Mouse (Mus musculus) G1E (cell line): Measurements from ENCODE around the gene Med25. TPM values are rescaled to one million over a fixed set of nuclear protein-coding genes. Genes with fewer than 3 reads are reported as not detected.

Experiments
- ATAC-seq: 2 replicates; pipeline ENCODE4 v1.8.0; 2016; ENCODE audit warnings: mild to moderate bottlenecking; ENCODE audit not compliant: insufficient number of reproducible peaks, poor library complexity, low FRiP score, severe bottlenecking; ENCODE audit errors: extremely low read depth
- DNase-seq: peaks from one replicate; pipeline ENCODE4 v3.0.0; 2012; ENCODE audit warnings: low spot score
- H3K27me3 ChIP-seq: 2 replicates; pipeline ENCODE4 v1.6.1; 2012; ENCODE audit warnings: mild to moderate bottlenecking, low read length, inconsistent platforms; ENCODE audit not compliant: insufficient read depth
- H3K36me3 ChIP-seq: replicated peaks from 2 replicates; pipeline ENCODE3; 2012; ENCODE audit warnings: mild to moderate bottlenecking, inconsistent platforms
- H3K4me1 ChIP-seq: 2 replicates; pipeline ENCODE4 v1.6.1; 2012; ENCODE audit warnings: low read depth, low read length, inconsistent platforms, mixed read lengths; ENCODE audit not compliant: insufficient read depth
- H3K4me3 ChIP-seq: 2 replicates; pipeline ENCODE4 v1.5.1; 2012; ENCODE audit warnings: low read depth, mild to moderate bottlenecking, inconsistent platforms, low read length, moderate library complexity, mixed read lengths
- H3K9me3 ChIP-seq: replicated peaks from 2 replicates; pipeline ENCODE4 v1.6.1; 2012; ENCODE audit warnings: inconsistent platforms
- CTCF ChIP-seq: IDR thresholded peaks from 2 replicates; pipeline ENCODE4 v1.5.1; 2012; ENCODE audit warnings: low read depth, low read length, inconsistent platforms, mixed read lengths
- GATA1 ChIP-seq: IDR thresholded peaks from 2 replicates; pipeline ENCODE4 v1.6.1; 2012; ENCODE audit warnings: borderline replicate concordance, low read length, inconsistent platforms, mixed read lengths
- GATA2 ChIP-seq: IDR thresholded peaks from 2 replicates; pipeline ENCODE4 v1.6.1; 2012; ENCODE audit warnings: low read depth, low read length, inconsistent platforms, borderline replicate concordance
- POLR2AphosphoS5 ChIP-seq: IDR thresholded peaks from 2 replicates; pipeline ENCODE4 v1.6.1; 2012; ENCODE audit warnings: low read depth, low read length, inconsistent platforms; ENCODE audit not compliant: insufficient replicate concordance
- TAL1 ChIP-seq: conservative IDR thresholded peaks from 2 replicates; pipeline ENCODE4 v1.6.1; 2012; ENCODE audit warnings: low read depth, low read length, inconsistent platforms, mixed read lengths
- polyA plus RNA-seq: library from polyadenylated mRNA; stranded (reverse); fragments of >175 nt; gene quantifications from 2 replicates; pipeline ENCODE4 v1.2.3, GENCODE M21; 2012
- total RNA-seq, 2 experiments: library from RNA; stranded (forward) in 1 of 2; stranded (reverse) in 1 of 2; fragments of 200-1000 nt in 1 of 2; fragments of >200 nt in 1 of 2; fragmentation: Nextera tagmentation in 1 of 2; gene quantifications; 2 replicates each; pipeline ENCODE4 v1.2.3; 2014 to 2017

The Med25 gene
- total and polyA plus RNA-seq, 3 experiments, result 14.0 to 367 (median 96.6) TPM

GRCm38 (mm10) chr7:44854356-44855031 is 38.0 kb downstream of the Med25 start:
- H3K27me3 ChIP-seq, result no peaks in the 10 kb centered on the region
- H3K4me3 ChIP-seq, result peak overlapping the region; percentile 62; the same call in 1 of the 2 replicates
- TF ChIP-seq GATA1, result no peak
- TF ChIP-seq GATA2, result no peak
- no peak for TF ChIP-seq POLR2AphosphoS5
- no peak for ATAC-seq
- peaks cover 11% of the 10 kb centered on the region for H3K9me3 ChIP-seq
- peaks cover 86% of the 10 kb centered on the region for H3K4me1 ChIP-seq
- peaks cover 69% of the 10 kb centered on the region for H3K36me3 ChIP-seq
- no peak for DNase-seq

- Histone ChIP-seq H3K27me3 (no peaks in the 10 kb centered on the region), H3K36me3 (peaks cover 63% of the 10 kb centered on the region), H3K4me3 (peak overlapping the region; percentile 62; the same call in 1 of the 2 replicates), H3K4me1 (peaks cover 82% of the 10 kb centered on the region), H3K9me3 (peaks cover 11% of the 10 kb centered on the region)
- ATAC-seq, result no peak
- DNase-seq, result no peak
- TF ChIP-seq POLR2AphosphoS5 (no peak), CTCF (no peak), TAL1 (no peak), GATA1 (no peak), GATA2 (no peak)
These were observed 38.7 kb downstream of the Med25 start for GRCm38 (mm10) chr7:44853596-44854355.

- peaks cover 79% of the 10 kb centered on the region for H3K4me1 ChIP-seq
- DNase-seq, result no peak
- TF ChIP-seq GATA1 (no peak), POLR2AphosphoS5 (no peak), CTCF (no peak)
- H3K9me3 ChIP-seq, result peaks cover 11% of the 10 kb centered on the region
- H3K36me3 ChIP-seq, result peaks cover 57% of the 10 kb centered on the region
- H3K27me3 ChIP-seq, result no peaks in the 10 kb centered on the region
- no peak for ATAC-seq
- no peak overlapping the region for H3K4me3 ChIP-seq
These were observed 39.4 kb downstream of the Med25 start for GRCm38 (mm10) chr7:44853065-44853464.

GRCm38 (mm10) chr7:44852259-44853027 is 40.1 kb downstream of the Med25 start:
- TF ChIP-seq POLR2AphosphoS5, result no peak
- no peak for TF ChIP-seq CTCF
- TF ChIP-seq TAL1, result no peak
- no peak for TF ChIP-seq GATA2
- TF ChIP-seq GATA1, result no peak
- peaks cover 63% of the 10 kb centered on the region for H3K36me3 ChIP-seq

GRCm38 (mm10) chr7:44851625-44852234 is 40.8 kb downstream of the Med25 start:
- Histone ChIP-seq H3K36me3 (peaks cover 68% of the 10 kb centered on the region), H3K27me3 (no peaks in the 10 kb centered on the region), H3K4me1 (peaks cover 79% of the 10 kb centered on the region), H3K9me3 (peaks cover 11% of the 10 kb centered on the region), H3K4me3 (no peak overlapping the region; the same call in 1 of the 2 replicates)
- DNase-seq (no peak), ATAC-seq (no peak)
- TF ChIP-seq CTCF (no peak), GATA2 (no peak), TAL1 (no peak), POLR2AphosphoS5 (no peak), GATA1 (no peak)

More at GRCm38 (mm10) chr7:44852259-44853027, 40.1 kb downstream of the Med25 start:
- ATAC-seq (no peak), DNase-seq (no peak)
- Histone ChIP-seq H3K4me1 (peaks cover 80% of the 10 kb centered on the region), H3K4me3 (peak overlapping the region; percentile 20; the same call in 1 of the 2 replicates), H3K9me3 (peaks cover 11% of the 10 kb centered on the region), H3K27me3 (no peaks in the 10 kb centered on the region)
